Mouse (Mus musculus) intestine, embryonic 16.5 days (tissue): ENCODE measurements at regions not wholly inside any gene's neighbourhood (a gene's known extent, or its start where the extent isn't known, plus 50 kb on each side); places are given as distances from the start of the nearest gene placed in this dataset.

Source experiments
- ATAC-seq: fragments of 200-750 bp; cut with Nextera tagmentation; 2 replicates; pipeline ENCODE4 v1.8.0; 2017; ENCODE audit warnings: moderate TSS enrichment, moderate library complexity
- H3K27ac ChIP-seq: fragments of 300-500 bp; sonication (generic); 2 replicates; pipeline ENCODE4 v1.5.1; 2014; ENCODE audit warnings: mild to moderate bottlenecking, low read length
- H3K27me3 ChIP-seq: fragments of 300-500 bp; sonication (generic); replicated peaks from 2 replicates; pipeline ENCODE4 v1.6.1; 2014; ENCODE audit warnings: low read length, control low read depth, mixed read lengths; ENCODE audit not compliant: control insufficient read depth, insufficient read depth
- H3K36me3 ChIP-seq: fragments of 300-500 bp; sonication (generic); 2 replicates; pipeline ENCODE4 v1.6.1; 2014; ENCODE audit warnings: low read length, control low read depth; ENCODE audit not compliant: control insufficient read depth, insufficient read depth
- H3K4me1 ChIP-seq: fragments of 300-500 bp; sonication (generic); 2 replicates; pipeline ENCODE4 v1.6.1; 2014; ENCODE audit warnings: low read length, control low read depth, mixed read lengths; ENCODE audit not compliant: control insufficient read depth, insufficient read depth
- H3K4me2 ChIP-seq: fragments of 300-500 bp; sonication (generic); 2 replicates; pipeline ENCODE4 v1.6.1; 2014; ENCODE audit warnings: low read depth, low read length, control low read depth
- H3K4me3 ChIP-seq: fragments of 300-500 bp; sonication (generic); 2 replicates; pipeline ENCODE4 v1.5.1; 2014; ENCODE audit warnings: mild to moderate bottlenecking, low read length
- H3K9ac ChIP-seq: fragments of 300-500 bp; sonication (generic); 2 replicates; pipeline ENCODE4 v1.6.1; 2014; ENCODE audit warnings: low read depth, low read length
- H3K9me3 ChIP-seq: fragments of 300-500 bp; sonication (generic); 2 replicates; pipeline ENCODE4 v1.6.1; 2016; ENCODE audit warnings: low read length, control low read depth; ENCODE audit not compliant: control insufficient read depth
- WGBS: fragments of 180-500 bp; shearing (Covaris S2); extraction: QIAGEN DNeasy Blood & Tissue Kit; methylation state at CpG from one replicate; pipeline ENCODE4 v1.1.7; 2014; 5-methylcytosine and 5-hydroxymethylcytosine counted together

DNA sequence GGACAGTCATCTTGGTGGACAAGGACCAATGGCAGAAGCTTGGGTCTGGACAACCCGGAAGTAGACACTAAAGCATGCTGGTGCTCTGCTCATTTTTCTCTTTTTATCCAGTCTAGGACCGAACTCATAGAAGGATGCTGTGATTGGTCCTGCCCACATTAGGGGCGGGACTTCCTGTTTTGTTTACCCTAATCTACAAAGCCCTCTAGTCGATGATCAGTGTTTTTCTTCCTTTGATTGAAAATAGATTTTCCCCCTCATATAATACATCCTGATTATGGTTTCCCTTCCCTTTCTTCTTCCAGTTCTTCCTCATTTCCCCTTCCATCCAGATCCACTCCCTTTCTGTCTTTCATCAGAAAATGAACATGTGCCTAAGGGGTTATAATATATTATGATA, 175.0 kb upstream of the Stt3b start:
- no peaks in the 10 kb centered on the region for H3K9me3 ChIP-seq
- no peaks in the 10 kb centered on the region for H3K27me3 ChIP-seq
- H3K4me3 ChIP-seq, result no peak overlapping the region
- H3K4me2 ChIP-seq, result no peak overlapping the region
- 91% methylated on average over 4 of the region's 4 CpGs for WGBS
- ATAC-seq, result no peak
- H3K36me3 ChIP-seq, result no peaks in the 10 kb centered on the region
- no peak overlapping the region for H3K9ac ChIP-seq
- no peak overlapping the region for H3K27ac ChIP-seq
- no peaks in the 10 kb centered on the region for H3K4me1 ChIP-seq

DNA sequence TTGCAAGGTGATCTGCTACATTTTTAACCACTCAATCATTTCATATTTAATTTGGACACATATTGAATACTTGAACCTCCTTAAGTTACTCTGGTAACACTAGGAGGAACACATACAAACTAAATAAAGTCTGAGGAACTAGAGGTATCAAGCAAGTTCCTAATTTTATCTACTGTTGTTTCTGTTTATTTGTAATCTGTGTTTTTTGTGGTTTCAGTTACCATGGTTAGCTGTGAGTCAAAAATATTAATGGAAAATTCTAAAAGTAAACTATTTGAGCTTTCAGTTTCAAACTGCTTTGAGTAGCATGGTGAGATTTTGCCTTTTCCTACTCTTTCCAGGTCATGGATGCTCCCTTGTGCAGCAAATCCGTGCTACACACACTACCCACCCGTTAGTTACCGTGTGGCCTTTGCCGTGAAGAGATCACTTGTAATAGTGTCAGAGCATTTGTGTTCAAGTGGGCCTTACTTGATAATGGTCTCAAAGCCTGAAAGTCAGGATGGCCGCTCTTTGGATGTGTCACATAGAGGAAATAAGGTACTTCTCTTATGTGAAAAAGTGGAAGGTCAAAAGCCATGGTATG, 177.0 kb upstream of the Stt3b start:
- H3K9me3 ChIP-seq, result no peaks in the 10 kb centered on the region
- no peak overlapping the region for H3K27ac ChIP-seq
- H3K4me1 ChIP-seq, result no peaks in the 10 kb centered on the region
- no peaks in the 10 kb centered on the region for H3K36me3 ChIP-seq
- 0 out of 2 replicates have a peak, but pooled peaks cover 2% of the 10 kb centered on the region for H3K27me3 ChIP-seq
- no peak overlapping the region for H3K9ac ChIP-seq
- no peak overlapping the region for H3K4me3 ChIP-seq
- 87% methylated on average over 5 of the region's 5 CpGs for WGBS
- no peak overlapping the region for H3K4me2 ChIP-seq
- ATAC-seq, result no peak

GRCm38 (mm10) chr9:115488913-115489809, 178.9 kb upstream of the Stt3b start:
- ATAC-seq, result no peak
- Histone ChIP-seq H3K9me3 (no peaks in the 10 kb centered on the region), H3K4me2 (no peak overlapping the region), H3K36me3 (no peaks in the 10 kb centered on the region), H3K9ac (no peak overlapping the region), H3K27ac (no peak overlapping the region), H3K27me3 (0 out of 2 replicates have a peak, but pooled peaks cover 2% of the 10 kb centered on the region), H3K4me1 (no peaks in the 10 kb centered on the region), H3K4me3 (no peak overlapping the region)
- WGBS, result 89% methylated on average over 9 of the region's 9 CpGs

- Histone ChIP-seq H3K9ac (no peak overlapping the region), H3K27ac (no peak overlapping the region), H3K4me2 (no peak overlapping the region), H3K36me3 (no peaks in the 10 kb centered on the region), H3K4me3 (no peak overlapping the region), H3K4me1 (no peaks in the 10 kb centered on the region), H3K27me3 (0 out of 2 replicates have a peak, but pooled peaks cover 2% of the 10 kb centered on the region), H3K9me3 (no peaks in the 10 kb centered on the region)
- no peak for ATAC-seq
- 85% methylated on average over 6 of the region's 6 CpGs for WGBS
Observed at GRCm38 (mm10) chr9:115492431-115493171, 182.4 kb upstream of the Stt3b start.

DNA sequence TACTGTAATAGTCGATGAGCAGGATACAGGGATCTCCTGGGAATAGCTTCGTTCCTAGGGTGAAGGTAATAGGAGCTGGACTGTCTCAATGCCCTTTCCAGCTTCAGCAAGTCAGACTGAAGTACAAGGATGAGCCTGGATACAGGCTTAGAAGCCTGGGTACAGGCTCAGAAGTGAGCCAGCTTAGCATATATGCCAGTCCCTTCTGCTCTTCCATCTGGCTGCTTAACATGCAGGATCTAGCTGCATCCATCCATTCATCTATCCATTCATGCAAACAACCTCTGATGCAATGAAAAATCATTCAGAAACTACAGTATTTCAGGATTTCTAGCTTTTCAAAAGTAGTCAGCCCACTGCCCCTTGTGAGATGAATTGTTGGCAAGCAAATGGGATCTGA, 183.5 kb upstream of the Stt3b start:
- Histone ChIP-seq H3K27me3 (0 out of 2 replicates have a peak, but pooled peaks cover 2% of the 10 kb centered on the region), H3K4me3 (no peak overlapping the region), H3K4me1 (no peaks in the 10 kb centered on the region), H3K4me2 (no peak overlapping the region), H3K27ac (no peak overlapping the region), H3K9me3 (no peaks in the 10 kb centered on the region), H3K36me3 (no peaks in the 10 kb centered on the region), H3K9ac (no peak overlapping the region)
- no peak for ATAC-seq
- WGBS, result 88% methylated on average over 2 of the region's 2 CpGs

DNA sequence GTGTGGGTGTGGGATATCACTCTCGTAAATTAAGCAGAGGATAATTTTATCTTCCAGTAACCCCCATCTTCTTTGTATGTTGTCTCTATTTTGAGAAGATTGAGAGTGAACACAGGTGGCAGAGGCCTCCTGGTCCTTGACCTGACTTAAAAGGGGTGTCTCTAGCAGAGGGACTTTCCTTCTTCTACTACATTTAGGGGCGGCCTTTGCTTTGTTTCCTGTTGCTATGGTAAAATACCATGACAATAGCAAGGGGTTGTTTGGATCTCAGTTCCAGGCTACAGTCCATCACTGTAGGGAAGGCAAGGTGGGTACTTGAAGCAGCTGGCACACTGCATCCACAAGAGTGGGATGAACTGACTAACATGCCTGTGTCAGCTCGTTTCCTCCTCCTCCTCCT, 189.3 kb upstream of the Stt3b start:
- Histone ChIP-seq H3K4me3 (no peak overlapping the region), H3K9me3 (no peaks in the 10 kb centered on the region), H3K27me3 (no peaks in the 10 kb centered on the region), H3K4me1 (no peaks in the 10 kb centered on the region), H3K36me3 (no peaks in the 10 kb centered on the region), H3K27ac (no peak overlapping the region), H3K4me2 (no peak overlapping the region), H3K9ac (no peak overlapping the region)
- 51% methylated on average over 3 of the region's 3 CpGs for WGBS
- no peak for ATAC-seq

DNA sequence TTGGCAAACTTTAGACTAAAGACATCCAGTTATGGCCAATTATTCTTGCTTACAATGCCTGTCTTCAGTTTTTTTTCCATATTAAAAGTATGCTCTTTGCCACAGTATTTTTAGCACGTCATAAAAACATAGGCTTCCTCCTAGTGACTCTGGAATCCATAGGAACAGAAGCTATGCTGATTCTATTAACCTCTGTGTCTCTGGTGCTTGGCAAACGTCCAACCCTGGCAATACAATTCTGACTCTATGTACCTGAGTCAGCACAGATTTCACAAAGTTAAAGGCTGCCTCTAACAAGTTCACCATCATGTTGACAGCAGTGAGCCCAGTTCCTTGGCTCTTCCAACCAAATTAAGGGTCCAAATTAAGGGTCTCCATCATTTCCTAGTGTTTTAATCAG, 194.6 kb upstream of the Stt3b start:
- Histone ChIP-seq H3K27ac (no peak overlapping the region), H3K4me1 (no peaks in the 10 kb centered on the region), H3K4me3 (no peak overlapping the region), H3K4me2 (no peak overlapping the region), H3K9ac (no peak overlapping the region), H3K27me3 (no peaks in the 10 kb centered on the region), H3K9me3 (no peaks in the 10 kb centered on the region), H3K36me3 (no peaks in the 10 kb centered on the region)
- WGBS, result 25% methylated on average over 2 of the region's 2 CpGs
- no peak for ATAC-seq

- no peak for ATAC-seq
- WGBS, result 79% methylated on average over 7 of the region's 7 CpGs
- Histone ChIP-seq H3K36me3 (no peaks in the 10 kb centered on the region), H3K9ac (no peak overlapping the region), H3K4me3 (no peak overlapping the region), H3K27me3 (no peaks in the 10 kb centered on the region), H3K4me2 (no peak overlapping the region), H3K4me1 (no peaks in the 10 kb centered on the region), H3K27ac (no peak overlapping the region), H3K9me3 (no peaks in the 10 kb centered on the region)
Observed at GRCm38 (mm10) chr9:115507131-115507689, 197.0 kb upstream of the Stt3b start.
